Mouse (Mus musculus): ENCODE measurements around the gene Hoga1.

Gene Hoga1

GRCm38 (mm10) chr19:42045269-42046102 is at the start of gene Hoga1:
Hoga1 (plus strand) TSS chr19:42045610.
- peak; percentile 82 to 90 for DNase-seq (ENCODE audit: inconsistent age in 2 of 2, low spot score in 1 of 2)

- DNase-seq (ENCODE audit: inconsistent age in 2 of 2, low spot score in 1 of 2) = peak in 1 of 2 experiments; percentile 44
Observed at GRCm38 (mm10) chr19:41997090-41997489, 48.3 kb upstream of the Hoga1 start.

DNA sequence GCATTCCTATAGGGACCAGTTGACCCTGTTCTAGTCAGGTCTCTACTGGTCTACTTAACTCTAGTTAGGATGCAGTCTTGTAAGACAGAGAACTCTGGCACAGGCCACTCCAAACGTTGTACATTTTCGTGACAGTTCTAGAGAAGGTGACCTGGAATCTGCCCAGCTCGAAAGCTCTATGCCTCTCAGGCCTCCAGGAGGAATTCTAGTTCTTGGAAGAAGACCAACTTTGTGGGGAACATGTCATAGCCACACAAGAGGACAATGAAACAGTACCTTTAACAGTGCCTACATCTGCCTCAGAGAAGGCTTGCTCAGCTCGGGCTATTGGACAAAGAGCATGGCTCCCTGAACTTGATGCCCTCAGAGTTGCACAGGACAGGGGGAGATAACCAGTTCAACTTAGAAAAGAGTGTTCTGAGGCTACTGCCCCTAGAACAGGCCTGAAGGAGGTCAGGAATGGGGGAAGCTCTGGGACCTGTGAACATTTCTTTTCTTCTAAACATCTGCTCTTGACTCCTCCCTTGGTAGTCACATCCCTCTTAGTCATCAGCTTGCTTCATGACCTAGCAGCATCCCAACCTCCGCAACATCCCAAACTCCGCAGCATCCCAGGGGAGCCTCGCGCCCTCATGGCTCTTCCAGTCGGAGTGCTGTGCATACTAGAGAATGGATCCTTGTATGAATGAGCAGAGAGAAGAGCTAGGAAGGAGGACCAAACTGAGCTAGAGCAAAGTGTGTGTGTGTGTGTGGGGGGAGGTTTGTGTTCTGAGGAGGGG is 46.5 kb upstream of the Hoga1 start:
- peak in 1 of 2 experiments; percentile 51 for DNase-seq (ENCODE audit: inconsistent age in 2 of 2, low spot score in 1 of 2)

DNA sequence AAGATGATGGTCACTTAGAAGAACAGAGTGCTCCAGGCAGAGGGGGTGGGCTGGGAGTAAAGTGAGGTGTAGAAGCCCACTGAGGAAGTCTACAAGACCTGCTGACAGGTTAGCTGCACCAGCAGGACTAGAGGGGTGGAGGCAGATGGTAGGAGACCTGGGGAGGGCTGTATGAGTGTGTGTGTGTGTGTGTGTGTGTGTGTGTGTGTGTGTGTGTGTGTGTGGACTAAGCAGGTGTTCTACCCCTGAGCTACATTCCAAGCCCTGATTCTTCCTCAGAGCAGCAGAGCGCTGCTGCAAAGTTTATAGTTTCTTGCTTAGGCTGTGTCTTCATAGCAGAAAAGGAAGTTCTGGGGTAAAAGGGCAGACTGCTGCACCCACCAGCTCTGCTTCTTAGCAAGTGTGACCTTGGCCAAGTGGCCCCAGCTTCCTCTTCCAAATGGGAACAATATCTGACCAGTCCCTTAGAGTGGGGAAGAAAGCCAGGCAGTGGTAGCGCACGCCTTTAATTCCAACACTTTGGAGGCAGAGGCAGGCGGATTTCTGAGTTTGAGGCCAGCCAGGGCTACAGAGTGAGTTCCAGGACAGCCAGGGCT is 45.6 kb upstream of the Hoga1 start:
- DNase-seq (ENCODE audit: inconsistent age in 2 of 2, low spot score in 1 of 2) = peak in 1 of 2 experiments; percentile 57

DNA sequence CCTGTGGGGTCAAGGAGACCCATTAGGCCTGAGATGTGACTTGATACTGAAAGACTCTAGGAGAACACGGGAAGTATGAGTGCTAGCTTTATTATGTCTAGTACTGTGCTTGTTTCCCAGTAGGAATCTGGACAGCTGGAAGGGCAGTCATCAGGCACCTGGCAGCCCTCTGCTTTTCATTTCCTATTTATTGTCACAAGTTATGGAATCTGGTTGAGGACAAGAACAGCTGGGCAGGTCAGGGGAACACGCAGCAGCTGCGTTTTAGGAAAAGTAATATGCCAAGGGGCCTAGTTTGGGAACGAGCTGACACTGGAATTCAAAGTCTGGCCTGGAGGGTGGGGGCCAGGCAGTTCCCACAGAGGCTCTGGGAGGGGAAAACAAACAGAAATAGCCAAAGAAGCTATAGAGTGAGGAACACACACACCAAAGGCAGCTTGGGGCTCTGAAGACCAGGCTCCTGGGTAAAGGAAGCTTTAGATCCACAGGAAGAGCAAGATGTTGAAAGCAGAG is 44.9 kb upstream of the Hoga1 start:
- DNase-seq (ENCODE audit: inconsistent age in 2 of 2, low spot score in 1 of 2) = no peak

DNA sequence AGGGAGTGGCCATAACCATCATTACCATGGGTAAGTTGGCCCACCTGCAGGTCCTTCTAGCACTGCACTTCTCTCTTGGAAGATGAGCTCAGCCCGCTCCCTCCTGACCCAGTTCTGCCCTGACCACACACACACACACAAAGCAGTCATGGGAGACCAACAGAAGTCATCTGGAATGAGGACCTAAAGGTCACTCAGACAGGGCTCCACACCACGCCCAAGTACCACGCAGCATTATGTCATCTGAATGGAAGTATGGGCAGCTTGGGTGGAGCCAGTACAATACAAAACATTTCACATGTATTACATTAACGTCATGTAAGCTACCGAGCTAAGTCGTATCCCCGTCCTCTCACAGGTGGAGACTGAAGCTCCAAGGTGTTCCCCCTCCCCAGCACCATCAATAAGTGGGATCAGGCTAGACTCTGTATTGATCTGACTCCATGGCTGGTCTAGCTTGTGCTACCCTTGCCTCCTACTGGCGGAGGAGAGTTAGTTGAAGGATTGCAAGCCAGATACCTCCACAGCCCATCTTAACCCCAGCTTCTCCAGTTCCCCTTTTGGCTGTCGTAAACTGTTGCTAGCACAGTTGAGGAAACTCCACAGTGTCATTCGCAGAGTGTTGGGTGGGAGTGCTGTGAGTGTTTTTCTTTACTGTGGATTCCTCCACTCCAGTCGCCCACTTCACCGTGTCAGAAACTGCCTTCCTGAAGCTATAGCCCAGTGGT is 44.0 kb upstream of the Hoga1 start:
- DNase-seq (ENCODE audit: inconsistent age in 2 of 2, low spot score in 1 of 2) = no peak

GRCm38 (mm10) chr19:42004258-42004657 is 41.2 kb upstream of the Hoga1 start:
- peak in 1 of 2 experiments; percentile 44 for DNase-seq (ENCODE audit: inconsistent age in 2 of 2, low spot score in 1 of 2)

- peak in 1 of 2 experiments; percentile 45 for DNase-seq (ENCODE audit: inconsistent age in 2 of 2, low spot score in 1 of 2)
Observed at GRCm38 (mm10) chr19:42005616-42006015, 39.8 kb upstream of the Hoga1 start.

GRCm38 (mm10) chr19:42006568-42006967 is 38.8 kb upstream of the Hoga1 start:
- DNase-seq (ENCODE audit: inconsistent age in 2 of 2, low spot score in 1 of 2) = peak in 1 of 2 experiments; percentile 25

GRCm38 (mm10) chr19:42008586-42008985 is 36.8 kb upstream of the Hoga1 start:
- peak; percentile 61 to 76 for DNase-seq (ENCODE audit: inconsistent age in 2 of 2, low spot score in 1 of 2)

GRCm38 (mm10) chr19:42009067-42009466 is 36.3 kb upstream of the Hoga1 start:
- DNase-seq (ENCODE audit: inconsistent age in 2 of 2, low spot score in 1 of 2) = no peak

DNA sequence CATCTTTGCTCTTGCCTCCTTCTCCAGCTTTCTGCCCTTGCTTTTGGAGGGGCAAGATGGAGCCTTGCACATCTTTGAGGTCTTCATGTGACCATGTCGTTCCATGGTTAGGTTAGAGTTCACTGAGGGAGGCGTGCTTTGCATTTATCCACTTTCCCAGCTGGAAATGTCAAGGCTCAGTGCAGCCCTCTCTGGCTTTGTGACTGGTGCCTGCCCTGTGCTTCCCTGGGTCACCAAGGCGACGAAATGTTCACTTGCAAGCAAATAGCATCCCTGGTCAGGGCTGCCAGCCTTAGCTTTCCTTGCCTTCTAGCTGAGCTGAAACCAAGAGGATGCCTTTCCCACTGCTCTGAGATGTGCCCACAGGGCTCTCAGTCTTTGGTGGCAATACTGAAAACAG is 35.0 kb upstream of the Hoga1 start:
- peak; percentile 77 to 85 for DNase-seq (ENCODE audit: inconsistent age in 2 of 2, low spot score in 1 of 2)

- peak in 1 of 2 experiments; percentile 49 for DNase-seq (ENCODE audit: inconsistent age in 2 of 2, low spot score in 1 of 2)
Observed at GRCm38 (mm10) chr19:42011123-42011522, 34.3 kb upstream of the Hoga1 start.

DNA sequence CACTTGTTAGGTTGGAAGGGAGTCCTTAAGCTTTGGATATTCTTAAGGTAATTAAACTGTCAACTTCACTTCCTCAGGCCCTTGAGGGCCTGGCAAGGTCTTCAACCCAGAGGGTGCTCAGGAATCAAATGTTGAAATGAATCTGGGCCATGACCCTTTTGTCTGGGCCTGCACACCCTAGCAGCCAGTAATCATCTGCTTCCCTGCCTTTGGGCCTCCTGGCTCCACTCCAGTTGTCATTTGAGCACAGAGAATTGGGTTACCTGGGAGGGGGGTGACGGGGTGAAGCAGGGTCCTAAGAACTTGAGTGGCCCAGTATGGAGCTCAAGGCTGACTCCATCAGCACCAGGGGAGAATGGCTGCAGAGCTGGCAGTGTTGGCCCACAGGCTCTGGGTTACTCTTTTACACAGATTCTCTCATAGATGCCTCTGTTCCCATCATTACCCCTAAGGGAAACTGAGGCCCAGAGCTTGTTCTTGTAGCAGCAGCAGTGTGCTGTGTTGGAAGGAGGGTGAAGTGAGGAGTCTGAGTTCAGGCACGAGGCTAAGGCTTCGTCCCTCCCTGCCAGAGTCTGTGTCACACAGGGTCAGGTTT is 31.1 kb upstream of the Hoga1 start:
- DNase-seq (ENCODE audit: inconsistent age in 2 of 2, low spot score in 1 of 2) = peak in 1 of 2 experiments; percentile 51

- peak in 1 of 2 experiments; percentile 58 for DNase-seq (ENCODE audit: inconsistent age in 2 of 2, low spot score in 1 of 2)
Observed at GRCm38 (mm10) chr19:42015001-42015400, 30.4 kb upstream of the Hoga1 start.

- peak in 1 of 2 experiments; percentile 40 for DNase-seq (ENCODE audit: inconsistent age in 2 of 2, low spot score in 1 of 2)
Observed at GRCm38 (mm10) chr19:42016251-42016650, 29.2 kb upstream of the Hoga1 start.

DNA sequence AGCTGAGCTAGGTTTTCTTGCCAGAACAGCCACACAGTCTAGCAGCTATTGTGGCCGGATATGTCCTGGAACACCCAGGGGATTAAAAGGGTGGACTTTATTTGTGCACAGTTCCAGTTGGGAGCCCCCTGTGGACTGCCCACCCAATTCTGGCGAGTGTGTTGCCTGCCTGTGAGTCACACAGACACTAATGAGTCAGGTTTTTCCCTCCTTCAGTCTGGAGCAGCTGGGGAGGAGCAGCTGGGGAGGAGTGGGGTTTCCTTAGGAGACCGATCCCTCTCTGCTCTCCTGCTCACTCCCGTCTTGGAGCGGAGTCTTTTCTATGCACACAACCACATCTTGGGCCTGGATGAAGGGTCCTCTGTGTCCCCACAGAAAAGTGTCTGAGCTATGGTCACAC is 28.6 kb upstream of the Hoga1 start:
- DNase-seq (ENCODE audit: inconsistent age in 2 of 2, low spot score in 1 of 2) = peak; percentile 51 to 73

DNA sequence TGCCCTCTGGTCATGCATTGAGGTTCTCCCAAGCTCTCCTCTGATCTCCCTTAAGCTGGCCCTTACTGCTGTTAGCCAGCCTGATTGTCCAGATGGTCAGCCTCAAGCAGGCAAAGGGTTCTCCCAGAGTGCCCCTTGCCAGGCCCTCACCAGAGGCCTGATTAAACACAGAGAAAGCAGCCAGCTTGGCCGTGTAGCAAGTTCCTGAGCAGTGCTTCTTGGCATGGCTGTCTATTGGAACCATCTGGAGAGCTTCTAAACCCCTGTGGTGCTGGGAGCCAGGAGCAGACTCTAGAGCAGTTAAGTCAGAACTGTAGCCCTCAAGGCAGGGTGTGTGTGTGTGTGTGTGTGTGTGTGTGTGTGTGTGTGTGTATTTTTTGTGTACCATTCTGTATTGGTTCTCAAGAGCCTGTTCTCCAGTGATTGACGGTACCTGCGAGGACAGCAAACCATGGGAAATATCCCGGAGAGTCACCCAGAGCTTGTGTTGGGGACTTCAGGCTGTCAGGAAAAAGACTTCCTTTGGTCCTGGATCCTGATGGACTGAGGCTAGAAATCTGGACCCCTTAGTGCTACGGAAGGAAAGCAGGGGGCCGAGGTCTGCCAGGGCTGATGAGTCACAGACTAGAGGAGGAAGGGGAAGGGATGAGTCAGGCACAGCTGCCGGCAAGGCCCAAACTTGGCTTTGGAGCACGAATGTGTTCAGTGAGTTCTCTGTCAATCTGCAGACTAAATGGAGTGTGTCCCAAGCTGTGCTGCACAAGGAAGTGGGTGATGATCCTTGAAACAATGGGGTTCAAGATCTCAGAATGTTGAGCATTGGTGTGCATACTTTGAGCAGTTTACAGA is 27.8 kb upstream of the Hoga1 start:
- peak; percentile 87 to 92 for DNase-seq (ENCODE audit: inconsistent age in 2 of 2, low spot score in 1 of 2)

DNA sequence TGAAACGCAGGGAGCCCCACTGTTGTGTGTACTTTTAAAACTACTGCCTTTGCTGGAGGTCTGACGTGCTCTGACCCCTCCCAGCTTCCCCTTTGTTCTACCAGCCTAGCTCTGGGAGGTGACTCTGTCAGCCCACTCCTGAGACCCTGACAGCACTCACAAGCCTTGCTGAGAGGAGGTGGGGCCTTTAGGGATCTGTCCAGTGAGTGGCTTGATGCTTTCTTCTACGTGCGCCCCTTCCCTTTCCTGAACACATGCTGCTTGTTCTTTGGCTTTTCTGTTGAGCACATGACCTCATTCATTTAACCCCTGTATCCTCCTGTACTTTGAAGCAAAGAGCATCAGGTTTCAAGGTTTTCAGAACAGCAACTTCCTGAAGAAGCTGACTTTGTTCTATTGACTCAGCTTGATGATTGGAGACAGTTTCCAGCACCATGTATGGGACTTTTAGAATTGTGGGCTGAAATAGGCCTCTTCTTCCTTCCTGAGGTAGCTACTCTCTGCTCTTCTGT is 26.3 kb upstream of the Hoga1 start:
- peak in 1 of 2 experiments; percentile 31 for DNase-seq (ENCODE audit: inconsistent age in 2 of 2, low spot score in 1 of 2)
